Mouse (Mus musculus) neutrophil, adult 5-6 weeks (primary cell): ENCODE results near the gene Avpi1. TPM values are rescaled to one million over a fixed set of nuclear protein-coding genes. Genes with fewer than 3 reads are reported as not detected.
A peak's percentile ranks its signal among the peaks of the same experiment; 100 is the strongest.

Source experiments
- ATAC-seq: fragments of 151-379, 151-347 bp; 2 replicates; pipeline ENCODE4 v1.8.0; 2017; ENCODE audit warnings: mild to moderate bottlenecking, moderate TSS enrichment; ENCODE audit not compliant: insufficient number of reproducible peaks, poor library complexity, low FRiP score, severe bottlenecking; ENCODE audit errors: extremely low read depth
- total RNA-seq: library from RNA; stranded (forward); fragments of 200-1000 nt; gene quantifications from 2 replicates; pipeline ENCODE4 v1.2.3, GENCODE M21; 2017

The Avpi1 gene
- total RNA-seq = 0.35 and 3.2 TPM in 2 replicates

GRCm38 (mm10) chr19:42128787-42129508 is at the start of gene Avpi1:
Gene Avpi1 (minus strand): TSS chr19:42129059.
- ATAC-seq = peak; percentile 75

DNA sequence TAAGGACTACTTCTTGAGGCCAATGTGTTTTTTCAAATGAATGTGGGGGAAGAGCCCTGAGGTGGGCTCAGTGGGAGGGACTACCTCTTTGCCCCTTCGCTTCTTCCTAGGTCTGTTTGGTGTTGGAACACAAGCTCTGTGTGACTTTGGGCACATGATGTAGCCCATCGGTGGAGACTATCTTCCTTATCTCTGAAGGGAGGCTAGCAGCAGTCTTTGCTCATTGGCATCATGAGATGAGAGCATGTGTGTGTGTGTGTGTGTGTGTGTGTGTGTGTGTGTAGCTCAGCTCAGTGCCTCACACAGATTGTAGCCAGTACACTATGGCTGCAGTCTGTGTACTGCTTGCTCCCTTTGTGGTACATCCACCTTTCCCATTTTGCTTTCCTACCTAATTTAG is 48.6 kb upstream of the Avpi1 start:
- no peak for ATAC-seq

DNA sequence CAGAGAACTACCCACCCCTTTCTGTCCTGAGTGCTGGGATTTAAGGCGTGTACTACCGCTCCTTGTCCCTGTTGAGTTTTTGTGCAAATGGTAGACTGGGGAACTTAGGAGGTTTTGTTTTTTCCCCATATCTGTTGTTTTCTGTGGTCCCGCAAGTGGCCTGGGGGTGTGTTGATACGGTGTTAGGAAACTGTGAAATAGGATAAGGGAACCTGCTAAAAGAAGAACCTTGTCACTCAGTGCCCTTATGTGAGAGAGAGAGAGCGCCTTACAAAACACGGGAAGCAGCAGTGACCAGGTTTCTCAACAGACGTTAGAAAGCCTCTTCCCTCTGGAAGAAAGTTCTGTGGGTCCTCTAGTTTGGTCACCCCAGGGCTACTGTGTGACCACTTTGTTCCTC is 48.0 kb upstream of the Avpi1 start:
- ATAC-seq = peak; percentile 43; the same call in 1 of the 2 replicates

DNA sequence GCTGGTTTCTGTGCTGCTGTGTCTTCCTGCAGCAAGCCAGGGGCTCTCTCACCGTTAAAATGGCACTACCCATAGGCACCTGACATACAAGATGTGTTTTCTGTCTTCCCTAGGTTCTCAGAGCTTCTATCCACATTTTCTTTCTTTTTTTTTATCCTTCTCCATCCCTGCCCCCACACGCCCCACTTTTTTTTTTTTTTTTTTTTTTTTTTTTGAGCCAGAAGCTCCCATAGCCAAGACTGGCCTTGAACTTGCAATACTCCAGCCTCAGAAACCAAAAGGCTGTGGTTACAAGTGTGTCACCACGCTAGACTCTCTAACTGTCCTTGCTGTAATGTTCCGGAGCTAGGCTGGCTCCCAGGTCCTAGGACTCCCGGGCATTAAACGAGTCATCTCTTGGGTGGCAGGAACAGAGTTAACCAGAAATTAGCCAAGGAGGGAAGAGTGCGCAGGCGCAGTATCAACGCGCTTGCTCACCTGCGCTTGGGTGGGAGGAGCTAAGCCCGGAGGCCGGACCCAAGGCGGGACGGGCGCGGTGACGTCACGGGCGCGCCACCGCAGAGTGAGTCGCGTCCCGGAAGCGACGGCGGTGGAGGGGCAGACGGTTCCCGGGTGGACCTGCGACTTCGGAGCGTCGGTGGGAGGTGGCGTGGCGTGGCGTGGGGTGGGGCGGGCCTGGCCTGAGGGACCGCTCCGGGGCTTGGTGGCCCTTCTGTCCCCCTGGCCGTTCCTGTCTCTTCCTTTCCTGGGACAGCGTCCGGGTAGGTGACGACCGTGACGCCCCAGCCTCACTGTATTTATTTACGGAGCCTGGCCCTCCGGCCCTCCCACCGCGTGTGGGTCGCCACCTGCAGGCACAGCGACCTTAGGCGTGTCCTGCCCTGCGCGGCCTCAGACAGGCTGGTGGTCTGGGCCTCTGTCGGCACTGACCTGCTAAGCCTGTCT is 41.4 kb upstream of the Avpi1 start:
- peak; percentile 81 for ATAC-seq

GRCm38 (mm10) chr19:42169322-42169975 is 40.6 kb upstream of the Avpi1 start:
- ATAC-seq = no peak

- no peak for ATAC-seq
Measured at GRCm38 (mm10) chr19:42167489-42167888, 38.6 kb upstream of the Avpi1 start.

DNA sequence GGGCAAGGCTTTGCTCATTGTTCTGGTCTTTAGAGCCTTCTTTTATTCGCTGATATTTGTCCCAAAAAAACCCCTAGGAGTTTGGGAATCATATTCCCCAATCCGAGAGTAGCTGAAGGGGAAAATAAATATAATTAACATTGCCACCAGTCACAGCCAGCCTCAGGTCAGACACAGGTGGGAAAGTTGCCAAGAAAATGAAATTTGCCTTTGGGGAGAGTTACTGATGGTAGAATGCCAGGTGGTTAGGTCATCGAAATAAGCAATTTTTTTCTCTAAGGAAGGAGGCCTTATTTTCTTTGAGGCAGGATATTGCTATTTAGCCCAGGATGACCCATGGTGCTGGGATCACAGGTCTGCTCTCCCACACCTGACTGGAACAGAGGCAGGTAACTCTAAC is 37.9 kb upstream of the Avpi1 start:
- no peak for ATAC-seq

GRCm38 (mm10) chr19:42166130-42166529 is 37.3 kb upstream of the Avpi1 start:
- ATAC-seq = peak; percentile 59; the same call in 1 of the 2 replicates

DNA sequence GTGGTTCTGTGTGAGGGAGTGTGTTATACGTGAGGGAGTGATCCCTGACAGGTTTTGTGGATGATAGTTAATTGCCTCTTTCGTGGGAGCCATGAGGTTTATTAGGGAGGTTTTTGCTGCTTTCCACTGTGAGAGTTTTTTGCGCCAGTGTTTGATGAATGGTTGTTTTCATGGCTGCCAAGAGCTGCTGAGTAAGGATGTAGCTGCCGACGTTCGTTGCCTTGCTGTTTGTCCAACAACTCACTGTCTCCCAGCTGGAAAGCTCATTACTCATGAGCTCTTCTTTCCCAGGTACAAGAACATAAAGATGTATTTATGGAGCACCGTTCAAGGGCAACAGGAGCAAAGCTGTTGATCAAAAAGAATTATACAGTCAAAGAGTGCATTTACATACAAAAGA is 35.3 kb upstream of the Avpi1 start:
- no peak for ATAC-seq

DNA sequence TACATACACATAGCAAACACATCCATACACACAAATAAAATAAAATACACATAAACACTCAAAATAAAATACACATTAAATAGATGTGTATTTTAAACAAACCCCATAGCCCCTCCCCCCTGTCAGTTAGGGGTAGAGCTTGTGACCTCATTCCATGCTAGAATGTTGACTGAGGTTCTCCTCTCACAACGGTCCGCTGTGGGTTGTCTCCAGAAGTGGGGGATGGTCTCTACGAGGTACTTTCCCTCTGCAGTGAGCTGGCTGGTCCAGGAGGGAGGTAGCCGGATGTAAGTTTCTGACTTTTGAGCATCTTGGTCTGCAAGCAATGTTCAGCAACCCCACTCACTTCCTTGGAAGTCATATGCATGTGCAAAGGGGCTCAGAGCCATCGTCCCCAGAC is 34.9 kb upstream of the Avpi1 start, which contains the start of gene Zfyve27:
Gene Zfyve27 (plus strand): TSS at position 188 of the 400 bp plus-strand sequence.
- ATAC-seq = no peak

GRCm38 (mm10) chr19:42158246-42159017 is 29.6 kb upstream of the Avpi1 start:
- no peak for ATAC-seq

- no peak for ATAC-seq
Measured at GRCm38 (mm10) chr19:42157493-42158237, 28.8 kb upstream of the Avpi1 start.

DNA sequence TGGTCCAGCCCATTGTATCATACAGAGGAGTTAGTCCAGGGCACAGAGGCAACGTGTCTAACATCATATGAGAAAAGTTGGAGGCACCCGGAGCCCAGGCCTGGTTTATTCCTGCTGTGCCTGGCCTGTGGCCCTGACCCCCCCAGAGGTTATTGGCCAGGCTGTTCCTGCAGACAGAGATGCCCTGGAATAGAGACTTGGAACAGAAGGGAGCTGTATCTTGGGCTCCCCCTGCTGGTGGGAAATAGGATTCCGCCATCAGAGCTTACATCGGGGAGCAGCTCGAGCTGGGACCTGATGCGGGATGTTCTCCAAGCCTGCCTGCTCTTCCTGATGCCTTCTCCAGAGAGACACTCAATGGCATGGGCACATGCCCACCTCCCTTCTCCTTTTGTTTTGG is 23.1 kb upstream of the Avpi1 start:
- ATAC-seq = peak; percentile 61

- no peak for ATAC-seq
Measured at GRCm38 (mm10) chr19:42148569-42148860, 19.7 kb upstream of the Avpi1 start.

DNA sequence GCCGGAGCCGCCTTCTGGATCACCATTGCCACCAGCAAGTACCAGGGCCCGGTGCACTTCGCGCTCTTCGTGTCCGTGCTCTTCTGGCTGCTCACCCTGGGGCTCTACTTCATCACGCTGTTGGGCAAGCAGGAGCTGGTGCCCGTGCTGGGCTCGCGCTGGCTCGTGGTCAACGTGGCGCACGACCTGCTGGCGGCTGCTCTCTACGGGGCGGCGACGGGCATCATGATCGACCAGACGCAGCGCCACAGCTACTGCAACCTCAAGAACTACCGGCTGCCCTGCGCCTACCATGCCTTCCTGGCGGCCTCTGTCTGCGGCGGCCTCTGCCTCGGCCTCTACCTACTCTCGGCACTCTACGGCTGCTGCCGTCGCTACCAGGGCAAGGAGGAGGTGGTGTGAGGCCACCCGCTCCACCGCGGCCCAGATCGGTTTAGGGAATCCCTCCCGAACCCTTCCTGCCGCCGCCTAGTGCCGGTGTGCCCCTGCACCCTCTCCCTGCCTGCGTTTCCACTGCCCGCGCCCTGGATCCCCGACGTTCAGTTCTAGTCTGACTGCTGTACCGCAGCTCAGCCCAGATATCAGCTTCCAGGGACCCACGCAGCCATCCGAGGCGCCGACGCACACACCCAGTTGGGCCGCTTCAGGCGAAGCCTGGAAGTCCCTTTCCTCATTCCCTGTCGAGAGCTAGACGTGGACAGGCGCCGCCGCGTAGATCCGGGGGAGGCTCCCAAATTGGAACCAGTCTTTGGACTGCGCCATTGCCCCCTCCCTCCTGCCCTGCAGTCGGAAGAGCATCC is 19.1 kb upstream of the Avpi1 start:
- ATAC-seq = peak; percentile 15; the same call in 1 of the 2 replicates

DNA sequence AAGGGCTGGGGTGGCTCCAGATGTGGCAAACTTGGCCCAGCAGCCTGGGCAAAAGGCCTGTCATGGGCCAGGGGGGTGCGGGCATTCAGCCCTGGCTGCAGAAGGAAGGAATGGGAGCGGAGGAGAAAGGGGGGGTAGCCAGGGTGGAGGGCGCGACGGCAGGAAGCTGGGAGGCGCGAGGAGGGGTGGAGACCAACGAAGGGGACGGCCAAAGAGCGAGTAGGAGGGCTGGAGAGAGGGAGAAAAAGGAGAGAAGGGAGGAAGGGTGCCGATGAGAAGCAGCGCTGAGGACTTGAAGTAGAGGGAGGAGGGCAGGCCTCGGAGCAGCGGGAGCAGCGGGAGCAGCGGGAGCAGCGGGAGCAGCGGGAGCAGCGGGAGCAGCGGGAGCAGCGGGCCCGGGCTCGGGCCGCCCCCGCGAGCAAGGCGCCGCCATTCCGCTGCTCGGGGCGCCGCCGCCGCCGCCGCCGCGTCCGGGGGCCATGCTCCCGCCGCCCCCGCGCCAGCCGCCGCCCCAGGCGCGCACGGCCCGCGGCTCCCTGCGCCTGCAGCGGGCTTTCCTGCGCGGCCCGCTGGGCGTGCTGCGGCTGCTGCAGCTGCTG is 18.4 kb upstream of the Avpi1 start, which contains the start of gene Marveld1:
Gene Marveld1 (plus strand): TSS at position 231 of the 599 bp plus-strand sequence.
- ATAC-seq = no peak
